Mouse (Mus musculus): Measurements from ENCODE around the gene Pax3.

DNA sequence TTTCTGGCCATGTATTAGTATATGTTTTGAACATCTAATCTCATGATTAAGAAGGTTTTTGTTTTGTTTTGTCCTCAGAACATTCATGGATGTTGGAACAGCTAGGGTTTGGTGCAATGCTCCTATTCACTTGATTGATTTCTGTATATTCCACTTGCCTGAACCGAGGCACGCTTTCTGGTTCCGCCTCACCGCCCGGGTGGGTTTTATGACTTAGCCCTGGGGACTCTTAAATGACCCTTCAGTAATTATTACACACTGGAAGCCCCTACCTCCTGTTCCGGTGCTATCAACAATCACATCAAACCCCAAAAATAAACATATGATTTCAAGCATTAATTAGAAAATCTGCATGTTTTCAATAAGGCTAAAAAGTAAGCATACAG, 9.2 kb downstream of the Pax3 start:
- TF ChIP-seq CTCF (IDR thresholded peaks at IDR 0.05; ENCODE audit: insufficient read depth, low read depth, low read length): no peak
- no peak for TF ChIP-seq POLR2A (IDR thresholded peaks at IDR 0.05; ENCODE audit: insufficient read depth, low read depth, low read length)

Data from olfactory bulb, adult 2 months (tissue).